Mouse (Mus musculus) CH12.LX (cell line): ENCODE results near the gene Tmem130.

ENCODE experiments used
- CTCF ChIP-seq, 2 experiments: IDR thresholded peaks in 1 of 2; conservative IDR thresholded peaks in 1 of 2; 2 replicates each; pipeline ENCODE4 v1.5.1; 2011 to 2012; ENCODE audit warnings: low read depth in 2 of 2, low read length in 2 of 2, improper control_type of control experiment in 1 of 2, inconsistent platforms in 1 of 2, mild to moderate bottlenecking in 1 of 2, moderate library complexity in 1 of 2
- E2F4 ChIP-seq: IDR thresholded peaks from 2 replicates; pipeline ENCODE4 v1.6.1; 2011; ENCODE audit warnings: low read depth, low read length, improper control_type of control experiment; ENCODE audit not compliant: insufficient replicate concordance
- ELF1 ChIP-seq: IDR thresholded peaks from 2 replicates; pipeline ENCODE4 v1.6.1; 2014; ENCODE audit warnings: low read depth, mild to moderate bottlenecking, inconsistent platforms, low read length, improper control_type of control experiment
- EP300 ChIP-seq: IDR thresholded peaks from 2 replicates; pipeline ENCODE4 v1.6.1; 2011; ENCODE audit warnings: low read length, improper control_type of control experiment
- ETS1 ChIP-seq: conservative IDR thresholded peaks from 2 replicates; pipeline ENCODE4 v1.6.1; 2012; ENCODE audit warnings: low read depth, mild to moderate bottlenecking, inconsistent platforms, low read length, improper control_type of control experiment, moderate library complexity
- MXI1 ChIP-seq: IDR thresholded peaks from 2 replicates; pipeline ENCODE4 v1.6.1; 2011; ENCODE audit warnings: mild to moderate bottlenecking, low read depth, low read length, improper control_type of control experiment
- NELFE ChIP-seq: IDR thresholded peaks from 2 replicates; pipeline ENCODE4 v1.6.1; 2011; ENCODE audit warnings: low read depth, low read length, improper control_type of control experiment
- POLR2A ChIP-seq: IDR thresholded peaks from 2 replicates; pipeline ENCODE4 v1.6.1; 2011; ENCODE audit warnings: low read depth, mild to moderate bottlenecking, improper control_type of control experiment, low read length
- RCOR1 ChIP-seq: conservative IDR thresholded peaks from 2 replicates; pipeline ENCODE4 v1.6.1; 2012; ENCODE audit warnings: low read depth, mild to moderate bottlenecking, inconsistent platforms, low read length, improper control_type of control experiment
- UBTF ChIP-seq: IDR thresholded peaks from 2 replicates; pipeline ENCODE4 v1.6.1; 2012; ENCODE audit warnings: low read depth, mild to moderate bottlenecking, inconsistent platforms, low read length, improper control_type of control experiment, moderate library complexity

GRCm38 (mm10) chr5:144688371-144688770, 73.2 kb downstream of the Tmem130 start:
- TF ChIP-seq NELFE (no peak), ETS1 (no peak), CTCF (conservative IDR thresholded peaks at IDR 0.05 in 1 of 2, IDR thresholded peaks at IDR 0.05 in 1 of 2; ENCODE audit: low read depth in 2 of 2, low read length in 2 of 2) (no peak), E2F4 (no peak), POLR2A (no peak), EP300 (no peak), UBTF (no peak), ELF1 (no peak), MXI1 (no peak), RCOR1 (no peak)
